Mouse (Mus musculus): ENCODE data around the gene Afmid. TPM values are rescaled to one million over a fixed set of nuclear protein-coding genes. Genes with fewer than 3 reads are reported as not detected.

The Afmid gene
- total and polyA plus RNA-seq, 2 experiments from 2014 or later: 13.1 to 14.5 TPM

GRCm38 (mm10) chr11:117797511-117798159 is 28.1 kb upstream of the Afmid start, which contains the start of gene 6030468B19Rik:
Gene 6030468B19Rik (plus strand): TSS chr11:117797660.
- no peaks in the 10 kb centered on the region for H3K27me3 ChIP-seq (ENCODE audit: control insufficient read depth, insufficient read depth, low read length)
- no peaks in the 10 kb centered on the region for H3K36me3 ChIP-seq (replicated peaks; ENCODE audit: control insufficient read depth, insufficient read depth, low read length)
- no peak within 1 kb of the TSS for H3K4me3 ChIP-seq (ENCODE audit: low read depth, low read length)
- H3K27ac ChIP-seq (ENCODE audit: low read depth): no peak within 1 kb of the TSS
- DNase-seq (ENCODE audit: low spot score) (no peak), ATAC-seq (ENCODE audit: insufficient read depth, low read depth) (no peak)
- 55% methylated on average over 9 of the region's 9 CpGs for WGBS
- H3K4me1 ChIP-seq (ENCODE audit: control insufficient read depth, insufficient read depth): 0 out of 2 replicates have a peak, but pooled peaks cover under 1% of the 10 kb centered on the region
- no peak within 1 kb of the TSS for H3K4me2 ChIP-seq (ENCODE audit: low read depth, low read length)
- H3K9ac ChIP-seq (replicated peaks; ENCODE audit: low read depth, low read length): no peak within 1 kb of the TSS
- no peaks in the 10 kb centered on the region for H3K9me3 ChIP-seq (replicated peaks; ENCODE audit: control insufficient read depth, low read length)
- TF ChIP-seq CTCF (IDR thresholded peaks at IDR 0.05; ENCODE audit: low read depth): no peak
- no peak for TF ChIP-seq EP300 (IDR thresholded peaks at IDR 0.05; ENCODE audit: low read depth)

GRCm38 (mm10) chr11:117798160-117798541 is 27.6 kb upstream of the Afmid start:
- no peaks in the 10 kb centered on the region for H3K27me3 ChIP-seq (ENCODE audit: control insufficient read depth, insufficient read depth, low read length)
- ATAC-seq (ENCODE audit: insufficient read depth, low read depth) (no peak), DNase-seq (ENCODE audit: low spot score) (no peak)
- no peaks in the 10 kb centered on the region for H3K4me1 ChIP-seq (ENCODE audit: control insufficient read depth, insufficient read depth)
- no peaks in the 10 kb centered on the region for H3K36me3 ChIP-seq (replicated peaks; ENCODE audit: control insufficient read depth, insufficient read depth, low read length)
- H3K4me3 ChIP-seq (ENCODE audit: low read depth, low read length): no peak overlapping the region
- H3K4me2 ChIP-seq (ENCODE audit: low read depth, low read length): no peak overlapping the region
- no peak for TF ChIP-seq EP300 (IDR thresholded peaks at IDR 0.05; ENCODE audit: low read depth)
- no peak for TF ChIP-seq CTCF (IDR thresholded peaks at IDR 0.05; ENCODE audit: low read depth)
- WGBS: 35% methylated on average over 2 of the region's 2 CpGs
- H3K27ac ChIP-seq (ENCODE audit: low read depth): no peak overlapping the region
- H3K9me3 ChIP-seq (replicated peaks; ENCODE audit: control insufficient read depth, low read length): no peaks in the 10 kb centered on the region
- no peak overlapping the region for H3K9ac ChIP-seq (replicated peaks; ENCODE audit: low read depth, low read length)

- no peak overlapping the region for H3K4me2 ChIP-seq (ENCODE audit: low read depth, low read length)
- no peak for TF ChIP-seq CTCF (IDR thresholded peaks at IDR 0.05; ENCODE audit: low read depth)
- TF ChIP-seq EP300 (IDR thresholded peaks at IDR 0.05; ENCODE audit: low read depth): no peak
- WGBS: 45% methylated on average over 5 of the region's 5 CpGs
- H3K9ac ChIP-seq (replicated peaks; ENCODE audit: low read depth, low read length): 0 out of 2 replicates have a peak overlapping the region, but pooled peaks have one; percentile 15
- no peak overlapping the region for H3K4me3 ChIP-seq (ENCODE audit: low read depth, low read length)
- no peaks in the 10 kb centered on the region for H3K27me3 ChIP-seq (ENCODE audit: control insufficient read depth, insufficient read depth, low read length)
- no peaks in the 10 kb centered on the region for H3K4me1 ChIP-seq (ENCODE audit: control insufficient read depth, insufficient read depth)
- no peak overlapping the region for H3K27ac ChIP-seq (ENCODE audit: low read depth)
- no peak for DNase-seq (ENCODE audit: low spot score)
- ATAC-seq (ENCODE audit: insufficient read depth, low read depth): no peak
- H3K36me3 ChIP-seq (replicated peaks; ENCODE audit: control insufficient read depth, insufficient read depth, low read length): no peaks in the 10 kb centered on the region
- no peaks in the 10 kb centered on the region for H3K9me3 ChIP-seq (replicated peaks; ENCODE audit: control insufficient read depth, low read length)
Measured at GRCm38 (mm10) chr11:117799174-117799573, 26.6 kb upstream of the Afmid start.

GRCm38 (mm10) chr11:117800038-117800437 is 25.7 kb upstream of the Afmid start:
- 87% methylated on average over 7 of the region's 7 CpGs for WGBS

GRCm38 (mm10) chr11:117801650-117802049 is 24.1 kb upstream of the Afmid start:
- ATAC-seq (ENCODE audit: insufficient read depth, low read depth) (no peak), DNase-seq (ENCODE audit: low spot score) (no peak)
- Histone ChIP-seq H3K4me3 (ENCODE audit: low read depth, low read length) (no peak overlapping the region), H3K27ac (ENCODE audit: low read depth) (no peak overlapping the region), H3K4me1 (ENCODE audit: control insufficient read depth, insufficient read depth) (no peaks in the 10 kb centered on the region), H3K9me3 (replicated peaks; ENCODE audit: control insufficient read depth, low read length) (no peaks in the 10 kb centered on the region), H3K36me3 (replicated peaks; ENCODE audit: control insufficient read depth, insufficient read depth, low read length) (no peaks in the 10 kb centered on the region), H3K4me2 (ENCODE audit: low read depth, low read length) (no peak overlapping the region), H3K27me3 (ENCODE audit: control insufficient read depth, insufficient read depth, low read length) (no peaks in the 10 kb centered on the region), H3K9ac (replicated peaks; ENCODE audit: low read depth, low read length) (no peak overlapping the region)
- TF ChIP-seq CTCF (IDR thresholded peaks at IDR 0.05; ENCODE audit: low read depth) (no peak), EP300 (IDR thresholded peaks at IDR 0.05; ENCODE audit: low read depth) (no peak)
- WGBS: 75% methylated on average over 7 of the region's 7 CpGs

More at GRCm38 (mm10) chr11:117800038-117800437, 25.7 kb upstream of the Afmid start:
- Histone ChIP-seq H3K4me1 (ENCODE audit: control insufficient read depth, insufficient read depth) (no peaks in the 10 kb centered on the region), H3K4me3 (ENCODE audit: low read depth, low read length) (no peak overlapping the region), H3K27me3 (ENCODE audit: control insufficient read depth, insufficient read depth, low read length) (no peaks in the 10 kb centered on the region), H3K36me3 (replicated peaks; ENCODE audit: control insufficient read depth, insufficient read depth, low read length) (no peaks in the 10 kb centered on the region), H3K27ac (ENCODE audit: low read depth) (no peak overlapping the region), H3K9me3 (replicated peaks; ENCODE audit: control insufficient read depth, low read length) (no peaks in the 10 kb centered on the region), H3K4me2 (ENCODE audit: low read depth, low read length) (no peak overlapping the region), H3K9ac (replicated peaks; ENCODE audit: low read depth, low read length) (no peak overlapping the region)
- no peak for TF ChIP-seq CTCF (IDR thresholded peaks at IDR 0.05; ENCODE audit: low read depth)
- no peak for TF ChIP-seq EP300 (IDR thresholded peaks at IDR 0.05; ENCODE audit: low read depth)
- DNase-seq (ENCODE audit: low spot score) (no peak), ATAC-seq (ENCODE audit: insufficient read depth, low read depth) (no peak)
